Mouse (Mus musculus) embryonic facial prominence, embryonic 12.5 days (tissue): ENCODE data around the gene Slc35d1. TPM values are rescaled to one million over a fixed set of nuclear protein-coding genes. Genes with fewer than 3 reads are reported as not detected.
"Not testable (repeated sequence)": the region's sequence is repeated elsewhere in the genome, so short reads cannot be mapped to it uniquely, and the experiment has no call there.

ENCODE experiments used
- ATAC-seq: fragments of 200-750 bp; cut with Nextera tagmentation; 2 replicates; pipeline ENCODE4 v1.8.0; 2017; ENCODE audit not compliant: insufficient number of reproducible peaks, insufficient read depth, low FRiP score, low TSS enrichment
- H3K27ac ChIP-seq: fragments of 300-500 bp; sonication (generic); 2 replicates; pipeline ENCODE4 v1.5.1; 2016; ENCODE audit warnings: mild to moderate bottlenecking
- H3K27me3 ChIP-seq: fragments of 300-500 bp; sonication (generic); 2 replicates; pipeline ENCODE4 v1.6.1; 2016; ENCODE audit warnings: mild to moderate bottlenecking, moderate library complexity
- H3K36me3 ChIP-seq: fragments of 300-500 bp; sonication (generic); 2 replicates; pipeline ENCODE4 v1.6.1; 2016; ENCODE audit warnings: mild to moderate bottlenecking
- H3K4me1 ChIP-seq: fragments of 300-500 bp; sonication (generic); 2 replicates; pipeline ENCODE4 v1.6.1; 2016
- H3K4me2 ChIP-seq: fragments of 300-500 bp; sonication (generic); replicated peaks from 2 replicates; pipeline ENCODE4 v1.6.1; 2016; ENCODE audit warnings: mild to moderate bottlenecking, moderate library complexity
- H3K4me3 ChIP-seq: fragments of 300-500 bp; sonication (generic); 2 replicates; pipeline ENCODE4 v1.5.1; 2016; ENCODE audit warnings: mild to moderate bottlenecking
- H3K9ac ChIP-seq: fragments of 300-500 bp; sonication (generic); 2 replicates; pipeline ENCODE4 v1.6.1; 2016; ENCODE audit warnings: mild to moderate bottlenecking, moderate library complexity
- H3K9me3 ChIP-seq: fragments of 300-500 bp; sonication (generic); 2 replicates; pipeline ENCODE4 v1.6.1; 2016; ENCODE audit warnings: mild to moderate bottlenecking, moderate library complexity
- WGBS: fragments of 180-500 bp; shearing (Covaris S2); methylation state at CpG from one replicate; pipeline ENCODE4 v1.1.7; 2016; 5-methylcytosine and 5-hydroxymethylcytosine counted together
- polyA plus RNA-seq: library from polyadenylated mRNA; unstranded; fragments of >200 nt; fragmentation: Nextera tagmentation; extraction: Ambion mirVana; gene quantifications from 2 replicates; pipeline ENCODE4 v1.2.1, GENCODE M21; 2016

Slc35d1 gene
- polyA plus RNA-seq, 1 experiment from 2014 or later: 14.9 TPM

DNA sequence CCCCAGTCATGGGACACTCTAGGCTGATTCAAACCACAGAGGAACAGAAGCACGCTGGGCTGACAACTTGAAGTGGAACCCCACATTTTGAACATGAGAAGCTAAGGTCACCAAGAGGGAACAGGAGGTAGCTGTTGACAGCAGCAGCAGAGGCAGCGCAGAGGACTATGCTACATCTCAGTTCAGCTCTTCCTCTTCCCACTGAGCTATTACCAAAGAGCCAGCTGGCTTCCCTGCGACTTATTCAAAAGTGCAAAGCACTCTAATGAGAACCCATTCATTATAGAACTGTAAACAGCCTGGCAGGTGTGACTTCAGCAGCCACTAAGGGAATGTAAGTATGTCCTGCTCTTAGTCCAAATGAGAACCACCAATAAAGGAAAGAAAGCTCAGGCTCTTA is 35.4 kb downstream of the Slc35d1 start:
- ATAC-seq: no peak
- H3K4me2 ChIP-seq: no peak overlapping the region
- H3K36me3 ChIP-seq: peaks cover 14% of the 10 kb centered on the region

DNA sequence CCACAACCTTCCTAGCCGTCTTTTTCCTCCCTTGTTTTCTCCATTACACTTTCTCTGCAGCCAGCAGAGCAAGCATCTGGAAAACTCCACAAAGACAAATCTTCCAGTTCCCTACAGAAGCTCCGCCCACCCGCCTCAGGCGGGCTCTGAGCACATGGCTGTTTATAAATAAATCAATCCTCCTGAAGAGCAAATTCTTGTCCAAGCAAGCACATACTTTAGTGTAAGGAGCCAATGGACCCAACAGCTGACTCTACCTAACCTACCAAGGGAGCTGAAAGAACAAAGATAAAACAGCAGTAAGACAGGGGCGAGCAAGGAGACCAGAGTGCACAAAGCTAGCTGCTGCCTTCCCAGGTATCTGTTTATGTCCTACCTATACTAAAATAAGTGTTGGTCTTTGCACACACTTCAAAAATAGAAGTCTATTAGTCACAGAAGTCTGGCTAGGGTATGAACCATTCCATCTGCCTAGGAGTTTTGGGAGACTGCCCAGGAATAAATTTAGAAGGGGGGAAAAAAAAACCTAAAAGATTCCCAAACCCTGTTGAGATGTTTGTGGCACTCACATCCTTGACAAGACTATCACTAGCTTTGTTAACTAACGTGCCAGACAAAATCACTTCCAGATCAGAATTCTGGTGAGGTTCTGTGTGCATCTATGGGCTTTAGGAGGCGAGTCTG is 36.2 kb downstream of the Slc35d1 start:
- ATAC-seq: no peak
- Histone ChIP-seq H3K4me1 (peaks cover 17% of the 10 kb centered on the region; the same call in 1 of the 2 replicates), H3K9ac (no peak overlapping the region), H3K27me3 (no peaks in the 10 kb centered on the region), H3K9me3 (no peaks in the 10 kb centered on the region), H3K4me2 (no peak overlapping the region), H3K36me3 (peaks cover 12% of the 10 kb centered on the region), H3K27ac (no peak overlapping the region), H3K4me3 (no peak overlapping the region)
- WGBS: 78% methylated on average over 7 of the region's 7 CpGs

More for the DNA sequence above, 35.4 kb downstream of the Slc35d1 start:
- WGBS: 81% methylated on average over 3 of the region's 3 CpGs
- H3K9me3 ChIP-seq: no peaks in the 10 kb centered on the region
- H3K27ac ChIP-seq: no peak overlapping the region
- H3K4me1 ChIP-seq: peaks cover 16% of the 10 kb centered on the region; the same call in 1 of the 2 replicates
- no peak overlapping the region for H3K9ac ChIP-seq
- no peak overlapping the region for H3K4me3 ChIP-seq
- H3K27me3 ChIP-seq: no peaks in the 10 kb centered on the region

DNA sequence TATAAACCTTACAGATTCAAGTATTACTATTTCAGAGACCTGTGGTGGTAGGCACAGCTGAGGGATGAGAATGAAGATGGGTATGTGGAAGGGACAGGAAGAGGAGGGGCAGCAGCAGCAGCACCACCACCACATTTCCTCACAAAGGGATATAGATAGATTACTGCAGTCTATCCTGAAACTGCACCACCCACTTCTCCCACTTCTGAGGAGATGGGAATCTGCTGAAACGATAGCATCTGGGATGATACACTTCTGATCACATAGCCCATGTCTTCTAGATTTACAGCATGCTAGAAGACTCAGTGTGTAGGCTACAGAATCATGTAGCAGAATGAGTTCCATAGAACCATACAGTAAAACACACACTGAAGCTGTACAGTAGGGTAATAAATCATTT is 37.3 kb downstream of the Slc35d1 start:
- H3K36me3 ChIP-seq: peaks cover 12% of the 10 kb centered on the region
- WGBS: 95% methylated on average over 1 of the region's 1 CpGs

DNA sequence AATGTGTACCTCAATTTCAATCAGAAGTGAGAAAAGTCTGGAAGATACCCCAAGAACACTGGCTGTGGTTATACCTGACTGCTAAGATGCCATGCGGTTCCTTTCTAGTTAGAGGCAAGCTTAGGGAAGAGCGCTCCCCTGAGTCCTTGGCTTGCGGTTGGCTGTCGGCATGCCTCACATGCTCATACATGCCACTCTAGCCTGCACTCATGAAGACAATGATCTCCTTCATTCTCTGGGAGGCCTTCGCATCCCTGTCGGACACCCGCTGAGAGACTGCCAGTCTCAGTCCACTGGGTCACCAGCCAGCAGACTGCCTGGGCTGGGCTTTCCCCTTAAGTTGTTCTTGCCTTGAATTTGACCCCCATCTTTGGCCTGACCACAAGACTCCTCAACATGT is 41.0 kb downstream of the Slc35d1 start:
- no peak for ATAC-seq
- H3K4me2 ChIP-seq: no peak overlapping the region
- no peaks in the 10 kb centered on the region for H3K27me3 ChIP-seq
- H3K9me3 ChIP-seq: no peaks in the 10 kb centered on the region
- no peak overlapping the region for H3K27ac ChIP-seq
- no peak overlapping the region for H3K4me3 ChIP-seq
- H3K4me1 ChIP-seq: peaks cover 9% of the 10 kb centered on the region; the same call in 1 of the 2 replicates
- no peak overlapping the region for H3K9ac ChIP-seq
- H3K36me3 ChIP-seq: peaks cover 33% of the 10 kb centered on the region
- 79% methylated on average over 7 of the region's 7 CpGs for WGBS

More for the DNA sequence above, 37.3 kb downstream of the Slc35d1 start:
- Histone ChIP-seq H3K27ac (no peak overlapping the region), H3K9ac (no peak overlapping the region), H3K27me3 (no peaks in the 10 kb centered on the region), H3K4me2 (no peak overlapping the region), H3K4me1 (peaks cover 17% of the 10 kb centered on the region; the same call in 1 of the 2 replicates), H3K9me3 (no peaks in the 10 kb centered on the region), H3K4me3 (no peak overlapping the region)
- ATAC-seq: no peak

DNA sequence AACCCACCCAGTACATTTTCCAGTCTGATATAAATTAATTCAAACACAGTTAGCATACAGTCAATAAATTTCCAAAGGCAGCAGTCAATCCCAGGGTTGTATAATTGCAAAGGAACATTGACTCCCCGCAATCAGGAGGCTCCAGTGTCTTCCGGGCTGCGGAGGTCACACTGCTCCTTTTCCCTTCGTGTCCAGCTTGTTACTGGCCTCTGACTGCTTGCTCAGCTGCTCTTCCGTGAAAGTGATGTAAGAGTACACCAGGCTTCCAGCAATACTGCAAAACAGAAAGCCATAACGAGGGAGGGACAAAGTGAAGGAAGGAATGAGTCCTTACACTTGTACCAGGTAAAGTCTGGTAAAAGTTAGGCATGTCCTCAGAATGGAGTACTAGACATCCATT is 41.5 kb downstream of the Slc35d1 start:
- no peak for ATAC-seq
- peaks cover 5% of the 10 kb centered on the region; the same call in 1 of the 2 replicates for H3K4me1 ChIP-seq
- no peak overlapping the region for H3K9ac ChIP-seq
- H3K27me3 ChIP-seq: no peaks in the 10 kb centered on the region
- 75% methylated on average over 6 of the region's 6 CpGs for WGBS
- peaks cover 33% of the 10 kb centered on the region for H3K36me3 ChIP-seq
- H3K4me3 ChIP-seq: no peak overlapping the region
- no peak overlapping the region for H3K4me2 ChIP-seq
- H3K27ac ChIP-seq: no peak overlapping the region
- no peaks in the 10 kb centered on the region for H3K9me3 ChIP-seq

DNA sequence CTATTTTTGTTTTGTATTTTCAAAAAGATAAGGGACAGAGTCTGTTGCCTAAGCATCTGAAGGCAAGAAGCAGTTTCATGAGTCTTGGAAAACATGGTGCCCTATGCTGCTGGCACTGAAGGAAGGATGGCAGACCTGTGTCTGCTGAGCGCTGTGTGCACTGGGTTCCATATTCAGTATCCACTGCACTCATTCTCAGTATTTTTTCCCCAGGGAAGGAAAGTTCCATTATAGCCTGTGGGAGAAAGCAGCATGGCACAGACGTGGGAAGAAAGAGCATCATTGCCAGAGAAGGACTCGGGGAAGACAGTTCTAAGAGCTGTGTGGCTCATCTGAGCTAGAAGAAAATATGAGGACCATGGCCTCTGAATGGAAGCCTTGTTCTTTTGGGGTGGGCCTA is 43.7 kb downstream of the Slc35d1 start:
- H3K4me2 ChIP-seq: no peak overlapping the region
- no peak overlapping the region for H3K27ac ChIP-seq
- no peaks in the 10 kb centered on the region for H3K27me3 ChIP-seq
- no peak for ATAC-seq
- peaks cover 4% of the 10 kb centered on the region; the same call in 1 of the 2 replicates for H3K4me1 ChIP-seq
- WGBS: 92% methylated on average over 3 of the region's 3 CpGs
- H3K36me3 ChIP-seq: peaks cover 29% of the 10 kb centered on the region
- H3K9ac ChIP-seq: no peak overlapping the region
- no peak overlapping the region for H3K4me3 ChIP-seq
- H3K9me3 ChIP-seq: no peaks in the 10 kb centered on the region

DNA sequence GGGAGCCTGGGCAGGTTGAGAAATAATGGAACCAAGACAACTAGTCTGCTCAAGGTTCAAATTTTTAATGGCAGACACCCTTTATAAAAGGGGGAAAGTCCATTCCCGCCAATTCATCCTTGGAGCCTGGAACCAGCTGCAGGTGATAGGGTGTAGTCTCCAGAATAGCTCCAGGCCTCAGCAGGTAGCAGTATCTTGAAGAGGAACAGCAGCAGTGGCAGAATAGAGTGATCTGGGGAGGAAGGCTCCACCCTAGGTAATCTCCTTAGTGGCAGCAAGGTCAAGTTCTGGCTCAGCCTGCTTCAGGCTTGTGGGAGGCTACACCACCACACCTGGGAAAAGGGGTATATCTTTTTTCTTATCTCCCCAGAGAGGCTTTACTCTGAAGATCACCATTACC is 48.8 kb downstream of the Slc35d1 start:
- H3K9ac ChIP-seq, H3K4me3 ChIP-seq, H3K27me3 ChIP-seq, H3K9me3 ChIP-seq, H3K27ac ChIP-seq, H3K4me1 ChIP-seq, ATAC-seq, H3K4me2 ChIP-seq: not testable (repeated sequence)
- H3K36me3 ChIP-seq: peaks cover 20% of the 10 kb centered on the region
- WGBS: 91% methylated on average over 1 of the region's 1 CpGs

DNA sequence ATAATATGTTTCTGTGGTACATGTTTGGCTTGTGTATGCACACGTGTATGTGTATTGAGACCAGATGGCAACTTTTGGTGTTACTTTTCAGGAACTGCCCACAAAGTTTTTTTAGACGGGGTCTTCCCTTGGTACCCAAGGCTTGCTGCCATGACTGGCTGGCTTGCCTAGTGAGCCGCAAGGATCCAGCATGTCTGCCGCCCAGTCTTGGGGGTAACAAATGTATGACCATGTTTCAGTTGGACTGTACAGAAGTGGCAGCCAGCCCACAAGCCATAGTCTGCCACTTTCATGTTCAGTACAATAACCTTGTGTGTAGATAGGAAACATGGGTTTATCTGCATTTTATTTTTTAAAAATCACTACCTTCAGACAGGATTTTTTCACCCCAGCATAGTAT is 56.2 kb downstream of the Slc35d1 start:
- WGBS: 84% methylated on average over 4 of the region's 4 CpGs
- H3K36me3 ChIP-seq: peaks cover 62% of the 10 kb centered on the region
- H3K4me2 ChIP-seq: no peak overlapping the region
- H3K9ac ChIP-seq: no peak overlapping the region
- no peaks in the 10 kb centered on the region for H3K9me3 ChIP-seq
- no peaks in the 10 kb centered on the region for H3K4me1 ChIP-seq
- no peak for ATAC-seq
- H3K27me3 ChIP-seq: no peaks in the 10 kb centered on the region
- H3K27ac ChIP-seq: no peak overlapping the region
- H3K4me3 ChIP-seq: no peak overlapping the region

DNA sequence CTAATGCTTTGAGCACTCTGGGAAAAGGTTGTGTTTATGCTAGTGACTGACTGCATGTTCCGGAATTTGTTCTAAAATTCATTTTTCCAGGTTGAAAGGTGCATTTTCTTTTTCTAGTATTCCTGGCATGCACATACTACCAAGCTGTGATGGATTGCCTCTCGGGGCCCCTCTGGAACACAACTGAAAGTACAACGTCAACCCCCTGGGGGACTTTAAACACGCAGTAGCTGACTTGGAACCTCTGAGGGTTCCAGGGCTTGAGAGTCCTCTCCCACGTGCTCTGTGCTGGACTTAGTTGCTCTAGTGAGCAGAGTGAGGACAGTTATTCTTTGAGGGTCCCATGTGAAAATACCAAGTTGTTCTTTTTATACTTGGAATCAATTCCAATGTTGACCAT is 63.0 kb downstream of the Slc35d1 start:
- no peaks in the 10 kb centered on the region for H3K27me3 ChIP-seq
- no peak overlapping the region for H3K9ac ChIP-seq
- no peaks in the 10 kb centered on the region for H3K9me3 ChIP-seq
- no peak overlapping the region for H3K4me3 ChIP-seq
- ATAC-seq: no peak
- H3K36me3 ChIP-seq: peaks cover 71% of the 10 kb centered on the region
- H3K27ac ChIP-seq: no peak overlapping the region
- H3K4me1 ChIP-seq: no peaks in the 10 kb centered on the region
- WGBS: 85% methylated on average over 5 of the region's 5 CpGs
- no peak overlapping the region for H3K4me2 ChIP-seq

DNA sequence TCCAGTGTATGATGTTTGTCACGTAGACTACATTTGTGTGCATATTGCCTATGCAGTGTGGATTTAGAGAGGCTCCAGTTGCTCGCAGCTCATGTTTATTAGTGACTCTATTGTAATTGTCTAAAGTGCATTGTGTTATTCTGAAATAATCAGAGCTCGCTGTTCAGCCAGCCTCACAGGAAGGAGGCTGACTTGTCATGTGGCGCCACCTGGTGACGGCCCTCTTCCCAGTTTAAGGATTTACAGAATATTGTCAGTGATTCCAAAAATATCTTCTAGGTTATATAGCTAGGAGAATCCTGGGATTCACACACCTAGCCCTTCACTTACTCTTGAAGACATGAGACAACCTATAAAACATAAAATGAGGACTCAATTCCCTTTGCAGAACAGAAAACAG is 68.6 kb downstream of the Slc35d1 start:
- H3K27me3 ChIP-seq: no peaks in the 10 kb centered on the region
- no peak overlapping the region for H3K27ac ChIP-seq
- peaks cover 45% of the 10 kb centered on the region for H3K36me3 ChIP-seq
- no peak overlapping the region for H3K4me3 ChIP-seq
- WGBS: 47% methylated on average over 5 of the region's 5 CpGs
- ATAC-seq: no peak
- no peaks in the 10 kb centered on the region for H3K4me1 ChIP-seq
- no peak overlapping the region for H3K9ac ChIP-seq
- no peaks in the 10 kb centered on the region for H3K9me3 ChIP-seq
- no peak overlapping the region for H3K4me2 ChIP-seq

DNA sequence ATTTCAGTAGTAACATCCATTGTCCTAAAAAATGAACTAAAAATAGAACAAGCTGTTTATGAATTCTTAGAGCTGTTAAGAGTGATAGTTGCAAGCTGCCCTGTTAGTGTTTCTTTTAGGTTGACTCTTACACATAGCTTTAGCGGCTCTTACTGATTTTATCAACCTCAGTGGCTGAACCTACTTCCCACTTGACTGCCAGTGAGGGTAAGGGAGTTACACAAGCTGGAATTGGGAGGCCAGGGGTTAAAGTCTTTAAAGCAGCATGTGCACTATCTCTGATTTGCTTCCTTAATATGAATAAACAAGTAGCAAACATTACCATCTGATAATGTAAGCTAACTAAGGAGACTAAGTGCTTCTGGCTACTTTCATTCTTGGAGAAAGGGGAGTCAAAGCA is 78.0 kb downstream of the Slc35d1 start:
- no peak overlapping the region for H3K4me3 ChIP-seq
- 70% methylated on average over 1 of the region's 1 CpGs for WGBS
- ATAC-seq: no peak

DNA sequence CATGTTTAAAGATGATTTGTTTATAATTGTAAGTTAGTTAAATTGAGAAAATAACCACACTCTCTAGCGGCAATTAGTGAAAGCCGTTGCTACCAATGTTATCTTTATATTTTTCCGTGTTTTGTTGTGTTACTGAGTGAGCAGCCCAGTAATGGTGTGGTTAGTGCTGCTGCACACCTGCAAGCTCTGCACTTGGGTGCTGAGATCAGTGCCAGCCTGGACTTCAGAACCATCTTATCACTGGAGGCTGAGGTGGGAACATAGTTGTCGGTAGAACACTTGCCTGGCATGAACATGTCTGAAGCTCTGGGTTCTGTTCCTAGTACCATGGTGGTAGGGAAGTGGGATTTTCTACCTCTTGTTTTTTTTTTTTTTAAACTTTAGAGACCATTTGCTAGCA is 88.4 kb downstream of the Slc35d1 start:
- Histone ChIP-seq H3K9me3 (no peaks in the 10 kb centered on the region), H3K36me3 (peaks cover 3% of the 10 kb centered on the region), H3K4me3 (no peak overlapping the region), H3K4me1 (no peaks in the 10 kb centered on the region), H3K4me2 (no peak overlapping the region), H3K27me3 (no peaks in the 10 kb centered on the region), H3K27ac (no peak overlapping the region), H3K9ac (no peak overlapping the region)
- ATAC-seq: no peak
- WGBS: 83% methylated on average over 4 of the region's 4 CpGs

More for the DNA sequence above, 78.0 kb downstream of the Slc35d1 start:
- no peaks in the 10 kb centered on the region for H3K27me3 ChIP-seq
- H3K9me3 ChIP-seq: no peaks in the 10 kb centered on the region
- peaks cover 20% of the 10 kb centered on the region for H3K36me3 ChIP-seq
- H3K9ac ChIP-seq: no peak overlapping the region
- H3K4me2 ChIP-seq: no peak overlapping the region
- no peak overlapping the region for H3K27ac ChIP-seq
- H3K4me1 ChIP-seq: no peaks in the 10 kb centered on the region
